ENCODE assay signal across 9 mouse cellular contexts in genomic region chr1:132934856-132935255, GRCm38 (mm10). TPM values are rescaled to one million over a fixed set of nuclear protein-coding genes. Genes with fewer than 3 reads are reported as not detected.
DNase-seq lines count a peak whose midpoint lies in the region; ATAC-seq and TF ChIP-seq lines count a peak whose summit lies in the region.
"Had no signal": no experiment of that assay in that cellular context is flagged by ENCODE, and none has a peak within 500 bp of the region (broad histone marks: within the 10 kb centered on the region; RNA-seq: fewer than 3 reads in every experiment).

No protein-coding gene starts in this region.

- no peaks in the 10 kb centered on the region for H3K9me3 ChIP-seq in midbrain, embryonic 15.5 days

- no peak overlapping the region for H3K4me3 ChIP-seq in midbrain, embryonic 15.5 days

- peak; percentile 74 to 76 for DNase-seq in kidney, postnatal 4 days
- DNase-seq in kidney, adult 8-10 months, result no peak
- DNase-seq in brain, embryonic 14.5 days (ENCODE audit: low read depth), result peak; percentile 85
- DNase-seq in embryo, embryonic 11 days, result peak; percentile 74
- peak; percentile 61 for DNase-seq in heart, postnatal 4 days
- no peak for DNase-seq in spleen, postnatal 36 days (ENCODE audit: low spot score in 2 of 2)
- no peak for DNase-seq in urinary bladder, adult 18-20 months (ENCODE audit: low spot score in 2 of 2)

- no peak overlapping the region for H3K9ac ChIP-seq in midbrain, embryonic 15.5 days

- TF ChIP-seq POLR2A in brain, embryonic 14.5 days (IDR thresholded peaks at IDR 0.05; ENCODE audit: borderline replicate concordance, extremely low read depth, insufficient read depth, insufficient read length, poor library complexity, severe bottlenecking), result no peak

- H3K27ac ChIP-seq in midbrain, embryonic 15.5 days, result no peak overlapping the region

- H3K36me3 ChIP-seq in midbrain, embryonic 15.5 days (replicated peaks), result peaks cover 17% of the 10 kb centered on the region

- WGBS in midbrain, embryonic 15.5 days, result 25% methylated on average over 7 of the region's 7 CpGs

- peak; percentile 62; the same call in 1 of the 2 replicates for TF ChIP-seq CTCF in brain, embryonic 14.5 days (IDR thresholded peaks at IDR 0.05; ENCODE audit: borderline replicate concordance, extremely low read depth, insufficient read depth, insufficient read length)

- no peak overlapping the region for H3K4me2 ChIP-seq in midbrain, embryonic 15.5 days

- no peaks in the 10 kb centered on the region for H3K27me3 ChIP-seq in midbrain, embryonic 15.5 days (replicated peaks)

- ATAC-seq in midbrain, embryonic 15.5 days (replicated peaks), result 0 out of 2 replicates have a peak, but pooled peaks have one; percentile 62

- peaks cover 12% of the 10 kb centered on the region; the same call in 1 of the 2 replicates for H3K4me1 ChIP-seq in midbrain, embryonic 15.5 days

RNA-seq across cellular contexts. Expression of gene Lrrn2, which starts 54.8 kb away (rescaled TPM):
- polyA plus RNA-seq in brain, embryonic 14.5 days (2012; rRNA removed), result 43.4 and 54.4 TPM in 2 replicates
- total RNA-seq in heart, postnatal 4 days (2021), result 1 to 10 TPM; 8.0 to 8.6 TPM
- 56.8 and 60.2 TPM in 2 replicates for polyA plus RNA-seq in midbrain, embryonic 15.5 days (2015; fragmentation: Nextera tagmentation; extraction: Ambion mirVana)
- total RNA-seq: hematopoietic stem cell, adult 5-6 weeks had no signal

Comparison
In these comparisons a context has a peak if more than half of its experiments do, and no peak if none do; other contexts are left out.
1. DNase-seq: peak in kidney, postnatal 4 days (2 of 2), brain, embryonic 14.5 days (single experiment), embryo, embryonic 11 days (single experiment) and heart, postnatal 4 days (single experiment); none in kidney, adult 8-10 months (0 of 2), spleen, postnatal 36 days (0 of 2) and urinary bladder, adult 18-20 months (0 of 2).